Mouse (Mus musculus) heart, embryonic 16.5 days (tissue): ENCODE data around the gene Sash3. TPM values are rescaled to one million over a fixed set of nuclear protein-coding genes. Genes with fewer than 3 reads are reported as not detected.
"Not testable (repeated sequence)": the region's sequence is repeated elsewhere in the genome, so short reads cannot be mapped to it uniquely, and the experiment has no call there.

Experiments
- ATAC-seq: fragments of 200-750 bp; cut with Nextera tagmentation; replicated peaks from 2 replicates; pipeline ENCODE4 v1.8.0; 2017; ENCODE audit warnings: moderate number of reproducible peaks; ENCODE audit not compliant: insufficient read depth, low FRiP score; ENCODE audit errors: extremely low read depth
- H3K27ac ChIP-seq: fragments of 300-500 bp; sonication (generic); 2 replicates; pipeline ENCODE4 v1.5.1; 2014; ENCODE audit warnings: mild to moderate bottlenecking, low read length, control low read depth, moderate library complexity
- H3K27me3 ChIP-seq: fragments of 300-500 bp; sonication (generic); 2 replicates; pipeline ENCODE4 v1.6.1; 2014; ENCODE audit warnings: low read length, mixed read lengths; ENCODE audit not compliant: control insufficient read depth, insufficient read depth
- H3K36me3 ChIP-seq: fragments of 300-500 bp; sonication (generic); 2 replicates; pipeline ENCODE4 v1.6.1; 2014; ENCODE audit not compliant: control insufficient read depth, insufficient read depth
- H3K4me1 ChIP-seq: fragments of 300-500 bp; sonication (generic); 2 replicates; pipeline ENCODE4 v1.6.1; 2014; ENCODE audit warnings: low read length, mixed read lengths; ENCODE audit not compliant: control insufficient read depth, insufficient read depth
- H3K4me2 ChIP-seq: fragments of 300-500 bp; sonication (generic); 2 replicates; pipeline ENCODE4 v1.6.1; 2014; ENCODE audit warnings: low read depth, mild to moderate bottlenecking, control low read depth, low read length
- H3K4me3 ChIP-seq: fragments of 300-500 bp; sonication (generic); 2 replicates; pipeline ENCODE4 v1.5.1; 2014; ENCODE audit warnings: mild to moderate bottlenecking, control low read depth, low read length
- H3K9ac ChIP-seq: fragments of 300-500 bp; sonication (generic); 2 replicates; pipeline ENCODE4 v1.6.1; 2014; ENCODE audit warnings: low read length, control low read depth
- H3K9me3 ChIP-seq: fragments of 300-500 bp; sonication (generic); replicated peaks from 2 replicates; pipeline ENCODE4 v1.6.1; 2016; ENCODE audit warnings: low read length; ENCODE audit not compliant: control insufficient read depth
- WGBS: fragments of 180-500 bp; shearing (Covaris S2); extraction: QIAGEN DNeasy Blood & Tissue Kit; methylation state at CpG from one replicate; pipeline ENCODE4 v1.1.7; 2014; 5-methylcytosine and 5-hydroxymethylcytosine counted together
- polyA plus RNA-seq: library from polyadenylated mRNA; unstranded; fragments of >200 nt; fragmentation: Nextera tagmentation; extraction: Ambion mirVana; gene quantifications from 2 replicates; pipeline ENCODE4 v1.2.1, GENCODE M21; 2015

Gene Sash3
- polyA plus RNA-seq, 1 experiment from 2014 or later, result 22.3 TPM

GRCm38 (mm10) chrX:48204469-48204868 lies 58.2 kb downstream of the Sash3 start:
- ATAC-seq, result no peak
- Histone ChIP-seq H3K4me1 (peaks cover under 1% of the 10 kb centered on the region), H3K9me3 (no peaks in the 10 kb centered on the region), H3K36me3 (no peaks in the 10 kb centered on the region), H3K27ac (no peak overlapping the region), H3K4me3 (no peak overlapping the region), H3K4me2 (no peak overlapping the region), H3K27me3 (no peaks in the 10 kb centered on the region; the same call in 1 of the 2 replicates), H3K9ac (no peak overlapping the region)
- 78% methylated on average over 6 of the region's 6 CpGs for WGBS

- peak overlapping the region; percentile 78 for H3K9ac ChIP-seq
- H3K27me3 ChIP-seq, result no peaks in the 10 kb centered on the region; the same call in 1 of the 2 replicates
- no peaks in the 10 kb centered on the region for H3K36me3 ChIP-seq
- H3K27ac ChIP-seq, result peak overlapping the region; percentile 61
- peak overlapping the region; percentile 80 for H3K4me3 ChIP-seq
- peak; percentile 72 for ATAC-seq
- no peaks in the 10 kb centered on the region for H3K4me1 ChIP-seq
- 10% methylated on average over 35 of the region's 36 CpGs for WGBS
- H3K4me2 ChIP-seq, result peak overlapping the region; percentile 68
- no peaks in the 10 kb centered on the region for H3K9me3 ChIP-seq
Observed at GRCm38 (mm10) chrX:48207761-48208487, 61.7 kb downstream of the Sash3 start.

- H3K27me3 ChIP-seq, result no peaks in the 10 kb centered on the region; the same call in 1 of the 2 replicates
- no peaks in the 10 kb centered on the region for H3K4me1 ChIP-seq
- H3K36me3 ChIP-seq, result no peaks in the 10 kb centered on the region
- peak; percentile 96 for ATAC-seq
- WGBS, result 11% methylated on average over 34 of the region's 34 CpGs
- peak within 1 kb of the TSS; percentile 68 for H3K4me2 ChIP-seq
- H3K9ac ChIP-seq, result peak within 1 kb of the TSS; percentile 78
- no peaks in the 10 kb centered on the region for H3K9me3 ChIP-seq
- H3K27ac ChIP-seq, result peak within 1 kb of the TSS; percentile 61
- peak within 1 kb of the TSS; percentile 80 for H3K4me3 ChIP-seq
Observed at GRCm38 (mm10) chrX:48208519-48209185, 62.4 kb downstream of the Sash3 start, which contains the start of gene Zdhhc9. Zdhhc9 (minus strand) TSS chrX:48208878.

GRCm38 (mm10) chrX:48209746-48210145 lies 63.5 kb downstream of the Sash3 start:
- H3K27me3 ChIP-seq, H3K27ac ChIP-seq, H3K4me3 ChIP-seq, H3K36me3 ChIP-seq, H3K4me1 ChIP-seq, H3K4me2 ChIP-seq, H3K9ac ChIP-seq, ATAC-seq, H3K9me3 ChIP-seq: not testable (repeated sequence)
- WGBS, result 89% methylated on average over 2 of the region's 4 CpGs

Other genes with a start within 250 kb of the Sash3 start
- 11.4 and 13.1 TPM in 2 replicates for gene Ocrl, start 234.0 kb upstream of the Sash3 start, polyA plus RNA-seq
- gene Apln, start 111.6 kb upstream of the Sash3 start, polyA plus RNA-seq, result 7.9 and 8.5 TPM in 2 replicates
- 0.84 and 0.98 TPM in 2 replicates for gene Xpnpep2, start 37.7 kb upstream of the Sash3 start, polyA plus RNA-seq
- 2.8 and 3.4 TPM in 2 replicates for gene Zdhhc9, start 62.4 kb downstream of the Sash3 start, polyA plus RNA-seq
- gene Utp14a, start 110.4 kb downstream of the Sash3 start, polyA plus RNA-seq, result 8.8 and 9.0 TPM in 2 replicates
- 3.4 and 3.6 TPM in 2 replicates for gene Bcorl1, start 194.9 kb downstream of the Sash3 start, polyA plus RNA-seq